Mouse (Mus musculus) limb, embryonic 11.5 days (tissue): ENCODE data around the gene Morc3. TPM values are rescaled to one million over a fixed set of nuclear protein-coding genes. Genes with fewer than 3 reads are reported as not detected.

Experiments
- ATAC-seq: fragments of 200-750 bp; cut with Nextera tagmentation; 2 replicates; pipeline ENCODE4 v1.8.0; 2017; ENCODE audit warnings: low read depth; ENCODE audit not compliant: insufficient number of reproducible peaks, low FRiP score, low TSS enrichment
- DNase-seq: peaks from one replicate; pipeline ENCODE4 v3.0.0-alpha.2; 2015; ENCODE audit warnings: low spot score
- H3K27ac ChIP-seq: fragments of 300-500 bp; sonication (generic); replicated peaks from 2 replicates; pipeline ENCODE4 v1.5.1; 2014; ENCODE audit warnings: low read depth, mild to moderate bottlenecking, low read length
- H3K27me3 ChIP-seq: fragments of 300-500 bp; sonication (generic); 2 replicates; pipeline ENCODE4 v1.6.1; 2014; ENCODE audit warnings: mild to moderate bottlenecking, low read length, mixed read lengths; ENCODE audit not compliant: control insufficient read depth, insufficient read depth
- H3K36me3 ChIP-seq: fragments of 300-500 bp; sonication (generic); 2 replicates; pipeline ENCODE4 v1.6.1; 2014; ENCODE audit warnings: mild to moderate bottlenecking, low read length, moderate library complexity, mixed read lengths; ENCODE audit not compliant: control insufficient read depth, insufficient read depth
- H3K4me1 ChIP-seq: fragments of 300-500 bp; sonication (generic); 2 replicates; pipeline ENCODE4 v1.6.1; 2014; ENCODE audit warnings: low read length, mixed read lengths; ENCODE audit not compliant: control insufficient read depth, insufficient read depth
- H3K4me2 ChIP-seq: fragments of 300-500 bp; sonication (generic); 2 replicates; pipeline ENCODE4 v1.6.1; 2014; ENCODE audit warnings: low read depth, mild to moderate bottlenecking, moderate library complexity; ENCODE audit not compliant: severe bottlenecking
- H3K4me3 ChIP-seq: fragments of 300-500 bp; sonication (generic); 2 replicates; pipeline ENCODE4 v1.5.1; 2014; ENCODE audit warnings: low read depth, low read length
- H3K9ac ChIP-seq: fragments of 300-500 bp; sonication (generic); 2 replicates; pipeline ENCODE4 v1.6.1; 2014; ENCODE audit warnings: mild to moderate bottlenecking, low read length
- H3K9me3 ChIP-seq: fragments of 300-500 bp; sonication (generic); 2 replicates; pipeline ENCODE4 v1.6.1; 2016; ENCODE audit warnings: low read length; ENCODE audit not compliant: control insufficient read depth
- WGBS: fragments of 180-500 bp; shearing (Covaris S2); extraction: QIAGEN DNeasy Blood & Tissue Kit; methylation state at CpG from one replicate; pipeline ENCODE4 v1.1.7; 2014; 5-methylcytosine and 5-hydroxymethylcytosine counted together
- polyA plus RNA-seq: library from polyadenylated mRNA; unstranded; fragments of >200 nt; fragmentation: Nextera tagmentation; extraction: Ambion mirVana; gene quantifications from 2 replicates; pipeline ENCODE4 v1.2.1, GENCODE M21; 2014

The Morc3 gene
- polyA plus RNA-seq, result 29.3 and 34.2 TPM in 2 replicates

- no peaks in the 10 kb centered on the region for H3K27me3 ChIP-seq
Measured at GRCm38 (mm10) chr16:93831627-93832395, at the start of gene Morc3. Gene Morc3 (plus strand): TSS chr16:93832121.

GRCm38 (mm10) chr16:93784175-93784574 is 47.7 kb upstream of the Morc3 start:
- ATAC-seq, result no peak
- Histone ChIP-seq H3K27me3 (no peaks in the 10 kb centered on the region), H3K4me1 (0 out of 2 replicates have a peak, but pooled peaks cover 6% of the 10 kb centered on the region), H3K4me2 (no peak overlapping the region), H3K36me3 (no peaks in the 10 kb centered on the region), H3K9me3 (no peaks in the 10 kb centered on the region), H3K4me3 (no peak overlapping the region), H3K9ac (no peak overlapping the region), H3K27ac (no peak overlapping the region)
- DNase-seq, result no peak
- 94% methylated on average over 7 of the region's 7 CpGs for WGBS

More at GRCm38 (mm10) chr16:93831627-93832395, at the start of gene Morc3:
- H3K36me3 ChIP-seq, result no peaks in the 10 kb centered on the region
- peak within 1 kb of the TSS; percentile 77 for H3K4me2 ChIP-seq
- peak within 1 kb of the TSS; percentile 92 for H3K27ac ChIP-seq
- no peaks in the 10 kb centered on the region for H3K9me3 ChIP-seq
- ATAC-seq (peak; percentile 97), DNase-seq (peak; percentile 100)
- 12% methylated on average over 54 of the region's 55 CpGs for WGBS
- H3K9ac ChIP-seq, result peak within 1 kb of the TSS; percentile 94
- no peaks in the 10 kb centered on the region for H3K4me1 ChIP-seq
- peak within 1 kb of the TSS; percentile 81 for H3K4me3 ChIP-seq

GRCm38 (mm10) chr16:93785805-93786204 is 46.1 kb upstream of the Morc3 start:
- Histone ChIP-seq H3K36me3 (no peaks in the 10 kb centered on the region), H3K27me3 (no peaks in the 10 kb centered on the region), H3K9me3 (no peaks in the 10 kb centered on the region), H3K9ac (no peak overlapping the region), H3K4me1 (0 out of 2 replicates have a peak, but pooled peaks cover 6% of the 10 kb centered on the region), H3K4me3 (no peak overlapping the region), H3K4me2 (no peak overlapping the region), H3K27ac (no peak overlapping the region)
- WGBS, result 5% methylated on average over 9 of the region's 9 CpGs
- peak; percentile 90 for DNase-seq
- peak; percentile 84 for ATAC-seq

GRCm38 (mm10) chr16:93788388-93788787 is 43.5 kb upstream of the Morc3 start:
- DNase-seq, result no peak
- Histone ChIP-seq H3K36me3 (no peaks in the 10 kb centered on the region), H3K9ac (no peak overlapping the region), H3K9me3 (no peaks in the 10 kb centered on the region), H3K4me2 (no peak overlapping the region), H3K4me1 (no peaks in the 10 kb centered on the region), H3K27ac (no peak overlapping the region), H3K27me3 (no peaks in the 10 kb centered on the region), H3K4me3 (no peak overlapping the region)
- WGBS, result 91% methylated on average over 4 of the region's 4 CpGs
- ATAC-seq, result no peak

GRCm38 (mm10) chr16:93788881-93789280 is 43.0 kb upstream of the Morc3 start:
- Histone ChIP-seq H3K4me2 (no peak overlapping the region), H3K4me3 (no peak overlapping the region), H3K9ac (no peak overlapping the region), H3K4me1 (no peaks in the 10 kb centered on the region), H3K27ac (no peak overlapping the region), H3K36me3 (no peaks in the 10 kb centered on the region), H3K27me3 (no peaks in the 10 kb centered on the region), H3K9me3 (no peaks in the 10 kb centered on the region)
- ATAC-seq (no peak), DNase-seq (no peak)
- 90% methylated on average over 8 of the region's 8 CpGs for WGBS

GRCm38 (mm10) chr16:93789971-93790755 is 41.8 kb upstream of the Morc3 start:
- Histone ChIP-seq H3K4me3 (no peak overlapping the region), H3K4me1 (no peaks in the 10 kb centered on the region), H3K27ac (no peak overlapping the region), H3K9me3 (no peaks in the 10 kb centered on the region), H3K4me2 (no peak overlapping the region), H3K9ac (no peak overlapping the region), H3K36me3 (no peaks in the 10 kb centered on the region), H3K27me3 (no peaks in the 10 kb centered on the region)
- 40% methylated on average over 5 of the region's 5 CpGs for WGBS
- no peak for ATAC-seq
- DNase-seq, result no peak

GRCm38 (mm10) chr16:93792981-93793630 is 38.8 kb upstream of the Morc3 start:
- no peaks in the 10 kb centered on the region for H3K36me3 ChIP-seq
- H3K4me3 ChIP-seq, result no peak overlapping the region
- WGBS, result 77% methylated on average over 15 of the region's 15 CpGs
- no peaks in the 10 kb centered on the region for H3K27me3 ChIP-seq
- no peak for ATAC-seq
- no peak overlapping the region for H3K27ac ChIP-seq
- no peak overlapping the region for H3K9ac ChIP-seq
- no peak for DNase-seq
- no peaks in the 10 kb centered on the region for H3K9me3 ChIP-seq
- H3K4me1 ChIP-seq, result 0 out of 2 replicates have a peak, but pooled peaks cover 14% of the 10 kb centered on the region
- H3K4me2 ChIP-seq, result no peak overlapping the region

- ATAC-seq (no peak), DNase-seq (no peak)
- no peaks in the 10 kb centered on the region for H3K27me3 ChIP-seq
- no peaks in the 10 kb centered on the region for H3K9me3 ChIP-seq
- H3K4me1 ChIP-seq, result 0 out of 2 replicates have a peak, but pooled peaks cover 14% of the 10 kb centered on the region
- H3K27ac ChIP-seq, result no peak overlapping the region
- no peaks in the 10 kb centered on the region for H3K36me3 ChIP-seq
- no peak overlapping the region for H3K4me3 ChIP-seq
- 84% methylated on average over 5 of the region's 5 CpGs for WGBS
- no peak overlapping the region for H3K9ac ChIP-seq
- no peak overlapping the region for H3K4me2 ChIP-seq
Measured at GRCm38 (mm10) chr16:93794845-93795244, 37.1 kb upstream of the Morc3 start.
